Mouse (Mus musculus): Measurements from ENCODE around the gene Nptxr. TPM values are rescaled to one million over a fixed set of nuclear protein-coding genes. Genes with fewer than 3 reads are reported as not detected.

Nptxr gene
- polyA plus RNA-seq, 1 experiment from 2014 or later: 0.65 TPM

GRCm38 (mm10) chr15:79810061-79810460, 5.5 kb upstream of the Nptxr start:
- H3K4me3 ChIP-seq: no peak overlapping the region
- peaks cover 45% of the 10 kb centered on the region for H3K27me3 ChIP-seq (ENCODE audit: low read depth, poor library complexity, severe bottlenecking)
- WGBS: 71% methylated on average over 3 of the region's 3 CpGs

GRCm38 (mm10) chr15:79808658-79809057, 4.1 kb upstream of the Nptxr start:
- no peak for DNase-seq (ENCODE audit: low spot score)
- no peak overlapping the region for H3K27ac ChIP-seq
- no peak overlapping the region for H3K4me3 ChIP-seq
- peaks cover 16% of the 10 kb centered on the region for H3K4me1 ChIP-seq
- 63% methylated on average over 5 of the region's 5 CpGs for WGBS
- H3K27me3 ChIP-seq (ENCODE audit: low read depth, poor library complexity, severe bottlenecking): peaks cover 59% of the 10 kb centered on the region
- no peaks in the 10 kb centered on the region for H3K9me3 ChIP-seq (replicated peaks)
- no peaks in the 10 kb centered on the region for H3K36me3 ChIP-seq

More at GRCm38 (mm10) chr15:79810061-79810460, 5.5 kb upstream of the Nptxr start:
- no peak for DNase-seq (ENCODE audit: low spot score)
- Histone ChIP-seq H3K9me3 (replicated peaks) (no peaks in the 10 kb centered on the region), H3K27ac (no peak overlapping the region), H3K4me1 (peaks cover 4% of the 10 kb centered on the region; the same call in 1 of the 2 replicates), H3K36me3 (no peaks in the 10 kb centered on the region)

GRCm38 (mm10) chr15:79808114-79808513, 3.5 kb upstream of the Nptxr start:
- H3K27ac ChIP-seq: no peak overlapping the region
- H3K4me3 ChIP-seq: no peak overlapping the region
- 42% methylated on average over 5 of the region's 5 CpGs for WGBS
- H3K27me3 ChIP-seq (ENCODE audit: low read depth, poor library complexity, severe bottlenecking): peaks cover 64% of the 10 kb centered on the region
- no peaks in the 10 kb centered on the region for H3K36me3 ChIP-seq
- H3K9me3 ChIP-seq (replicated peaks): no peaks in the 10 kb centered on the region
- H3K4me1 ChIP-seq: peaks cover 14% of the 10 kb centered on the region
- DNase-seq (ENCODE audit: low spot score): no peak

- no peak for DNase-seq (ENCODE audit: low spot score)
- peaks cover 14% of the 10 kb centered on the region for H3K4me1 ChIP-seq
- H3K9me3 ChIP-seq (replicated peaks): no peaks in the 10 kb centered on the region
- peaks cover 75% of the 10 kb centered on the region for H3K27me3 ChIP-seq (ENCODE audit: low read depth, poor library complexity, severe bottlenecking)
- H3K27ac ChIP-seq: no peak overlapping the region
- WGBS: 63% methylated on average over 1 of the region's 1 CpGs
- H3K36me3 ChIP-seq: no peaks in the 10 kb centered on the region
- no peak overlapping the region for H3K4me3 ChIP-seq
These were observed 2.5 kb upstream of the Nptxr start for GRCm38 (mm10) chr15:79807050-79807449.

GRCm38 (mm10) chr15:79805246-79805645, 680 bp upstream of the Nptxr start:
- H3K27me3 ChIP-seq (ENCODE audit: low read depth, poor library complexity, severe bottlenecking): peaks cover 87% of the 10 kb centered on the region
- 25% methylated on average over 8 of the region's 8 CpGs for WGBS
- peaks cover 14% of the 10 kb centered on the region for H3K4me1 ChIP-seq
- no peaks in the 10 kb centered on the region for H3K9me3 ChIP-seq (replicated peaks)
- no peak overlapping the region for H3K27ac ChIP-seq
- H3K36me3 ChIP-seq: no peaks in the 10 kb centered on the region
- H3K4me3 ChIP-seq: peak overlapping the region; percentile 67; the same call in 1 of the 2 replicates
- DNase-seq (ENCODE audit: low spot score): no peak

GRCm38 (mm10) chr15:79803533-79804351, 824 bp downstream of the Nptxr start:
- 7% methylated on average over 71 of the region's 81 CpGs for WGBS
- H3K4me3 ChIP-seq: peak overlapping the region; percentile 67
- peaks cover 85% of the 10 kb centered on the region for H3K27me3 ChIP-seq (ENCODE audit: low read depth, poor library complexity, severe bottlenecking)
- no peaks in the 10 kb centered on the region for H3K9me3 ChIP-seq (replicated peaks)
- peaks cover 14% of the 10 kb centered on the region for H3K4me1 ChIP-seq
- H3K36me3 ChIP-seq: no peaks in the 10 kb centered on the region
- peak; percentile 49 for DNase-seq (ENCODE audit: low spot score)
- H3K27ac ChIP-seq: peak overlapping the region; percentile 75

- Histone ChIP-seq H3K27me3 (ENCODE audit: low read depth, poor library complexity, severe bottlenecking) (peaks cover 73% of the 10 kb centered on the region), H3K4me1 (peaks cover 14% of the 10 kb centered on the region), H3K9me3 (replicated peaks) (no peaks in the 10 kb centered on the region), H3K36me3 (no peaks in the 10 kb centered on the region), H3K4me3 (no peak overlapping the region), H3K27ac (no peak overlapping the region)
- WGBS: 69% methylated on average over 4 of the region's 4 CpGs
- DNase-seq (ENCODE audit: low spot score): no peak
These were observed 2.3 kb downstream of the Nptxr start for GRCm38 (mm10) chr15:79802304-79802703.

DNA sequence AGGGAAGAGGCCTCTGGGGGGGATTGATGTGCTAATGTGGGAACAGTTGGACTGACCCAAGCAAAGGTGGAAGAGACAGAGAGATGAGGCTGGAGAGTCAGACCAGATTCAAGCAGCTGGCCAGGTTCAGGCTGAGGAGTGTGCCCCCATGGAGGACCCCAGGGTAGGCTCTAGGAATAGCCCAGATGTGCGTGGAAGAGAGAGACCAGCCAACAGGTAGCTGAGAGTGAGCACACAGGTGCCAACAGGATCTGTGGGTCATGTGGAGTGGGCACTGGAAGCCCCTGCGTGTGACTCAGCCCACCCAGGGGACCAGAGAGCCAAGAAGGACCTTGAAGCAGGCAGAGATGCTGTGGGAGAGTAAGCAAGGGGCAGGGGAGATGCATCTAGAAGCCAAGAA, 2.9 kb downstream of the Nptxr start:
- H3K9me3 ChIP-seq (replicated peaks): no peaks in the 10 kb centered on the region
- no peaks in the 10 kb centered on the region for H3K36me3 ChIP-seq
- H3K27me3 ChIP-seq (ENCODE audit: low read depth, poor library complexity, severe bottlenecking): peaks cover 66% of the 10 kb centered on the region
- no peak overlapping the region for H3K4me3 ChIP-seq
- no peak for DNase-seq (ENCODE audit: low spot score)
- peaks cover 14% of the 10 kb centered on the region for H3K4me1 ChIP-seq
- no peak overlapping the region for H3K27ac ChIP-seq
- WGBS: 71% methylated on average over 2 of the region's 2 CpGs

DNA sequence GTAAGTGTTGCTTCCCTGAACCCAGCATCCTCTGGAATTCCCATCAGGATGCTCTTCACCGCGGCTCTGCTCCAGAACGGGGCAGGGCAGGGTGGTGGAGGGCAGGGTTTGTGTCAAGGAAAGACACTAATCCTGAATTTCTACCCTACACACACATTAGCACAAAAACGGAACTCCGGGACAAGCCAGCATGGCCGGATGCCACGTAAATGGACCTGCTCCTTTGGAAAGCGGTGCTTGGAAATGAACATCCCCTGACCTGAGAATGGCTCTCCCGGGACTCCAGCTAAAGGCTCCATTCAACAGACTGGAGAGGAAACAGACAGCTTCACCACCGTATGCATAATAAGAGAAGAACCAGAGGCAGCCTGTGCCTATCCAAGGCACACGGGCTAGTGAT, 3.9 kb downstream of the Nptxr start:
- Histone ChIP-seq H3K27ac (no peak overlapping the region), H3K36me3 (no peaks in the 10 kb centered on the region), H3K27me3 (ENCODE audit: low read depth, poor library complexity, severe bottlenecking) (peaks cover 57% of the 10 kb centered on the region), H3K4me1 (peaks cover 14% of the 10 kb centered on the region), H3K4me3 (no peak overlapping the region), H3K9me3 (replicated peaks) (no peaks in the 10 kb centered on the region)
- DNase-seq (ENCODE audit: low spot score): no peak
- 64% methylated on average over 11 of the region's 11 CpGs for WGBS

- Histone ChIP-seq H3K27me3 (ENCODE audit: low read depth, poor library complexity, severe bottlenecking) (peaks cover 53% of the 10 kb centered on the region), H3K36me3 (no peaks in the 10 kb centered on the region), H3K27ac (no peak overlapping the region), H3K4me3 (no peak overlapping the region), H3K9me3 (replicated peaks) (no peaks in the 10 kb centered on the region), H3K4me1 (peaks cover 5% of the 10 kb centered on the region)
- DNase-seq (ENCODE audit: low spot score): no peak
- WGBS: 91% methylated on average over 10 of the region's 10 CpGs
These were observed 6.0 kb downstream of the Nptxr start for GRCm38 (mm10) chr15:79798591-79798990.

- Histone ChIP-seq H3K4me3 (no peak overlapping the region), H3K27ac (no peak overlapping the region), H3K27me3 (ENCODE audit: low read depth, poor library complexity, severe bottlenecking) (peaks cover 51% of the 10 kb centered on the region), H3K9me3 (replicated peaks) (no peaks in the 10 kb centered on the region), H3K36me3 (no peaks in the 10 kb centered on the region), H3K4me1 (peaks cover 5% of the 10 kb centered on the region; the same call in 1 of the 2 replicates)
- 83% methylated on average over 8 of the region's 8 CpGs for WGBS
- no peak for DNase-seq (ENCODE audit: low spot score)
These were observed 6.9 kb downstream of the Nptxr start for GRCm38 (mm10) chr15:79797680-79798079.

- H3K4me1 ChIP-seq: peaks cover 9% of the 10 kb centered on the region; the same call in 1 of the 2 replicates
- H3K9me3 ChIP-seq (replicated peaks): no peaks in the 10 kb centered on the region
- 86% methylated on average over 7 of the region's 7 CpGs for WGBS
- H3K36me3 ChIP-seq: no peaks in the 10 kb centered on the region
- no peak overlapping the region for H3K27ac ChIP-seq
- no peak for DNase-seq (ENCODE audit: low spot score)
- H3K4me3 ChIP-seq: no peak overlapping the region
- H3K27me3 ChIP-seq (ENCODE audit: low read depth, poor library complexity, severe bottlenecking): peaks cover 51% of the 10 kb centered on the region
These were observed 7.5 kb downstream of the Nptxr start for GRCm38 (mm10) chr15:79797096-79797495.

GRCm38 (mm10) chr15:79796256-79796655, 8.3 kb downstream of the Nptxr start:
- no peak overlapping the region for H3K27ac ChIP-seq
- 92% methylated on average over 12 of the region's 12 CpGs for WGBS
- no peak for DNase-seq (ENCODE audit: low spot score)

More at GRCm38 (mm10) chr15:79796256-79796655, 8.3 kb downstream of the Nptxr start:
- Histone ChIP-seq H3K36me3 (no peaks in the 10 kb centered on the region), H3K4me3 (no peak overlapping the region), H3K27me3 (ENCODE audit: low read depth, poor library complexity, severe bottlenecking) (peaks cover 51% of the 10 kb centered on the region), H3K4me1 (peaks cover 9% of the 10 kb centered on the region; the same call in 1 of the 2 replicates), H3K9me3 (replicated peaks) (no peaks in the 10 kb centered on the region)
